Mouse (Mus musculus) hematopoietic stem cell, adult 5-6 weeks (primary cell): ENCODE measurements at regions not wholly inside any gene's neighbourhood (a gene's known extent, or its start where the extent isn't known, plus 50 kb on each side); places are given as distances from the start of the nearest gene placed in this dataset.

ENCODE experiments used
- ATAC-seq, 2 experiments: fragments of 125-278 bp in 1 of 2; replicated peaks in 1 of 2; 2 replicates each; pipeline ENCODE4 v1.8.0; 2016 to 2017; ENCODE audit warnings: inconsistent platforms in 2 of 2, mild to moderate bottlenecking in 2 of 2, moderate number of reproducible peaks in 2 of 2, low read depth in 1 of 2, moderate TSS enrichment in 1 of 2; ENCODE audit not compliant: low FRiP score in 2 of 2, poor library complexity in 2 of 2, severe bottlenecking in 2 of 2, insufficient read depth in 1 of 2, low TSS enrichment in 1 of 2

- ATAC-seq, result no peak
Measured at GRCm38 (mm10) chr10:9498550-9498949, 176.5 kb downstream of the Samd5 start.

DNA sequence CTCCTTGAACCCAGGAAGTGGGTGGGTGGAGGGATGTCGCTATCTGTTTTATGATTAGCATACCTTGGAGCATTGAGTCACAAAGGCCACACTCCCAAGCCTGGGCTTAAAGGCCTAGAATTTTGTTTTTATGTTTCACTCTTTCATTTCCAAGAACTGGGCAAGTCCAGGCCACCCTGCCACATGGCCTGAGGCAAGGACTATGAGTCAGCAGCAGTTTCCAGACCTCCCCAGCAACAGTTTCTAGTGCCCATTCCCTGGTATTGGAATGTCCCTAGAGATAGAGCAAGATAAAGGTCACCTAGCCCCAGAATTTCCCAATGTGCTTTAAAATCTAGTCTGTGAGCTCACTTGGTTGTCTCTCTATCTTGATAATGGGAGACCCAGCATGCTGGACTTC, 178.0 kb downstream of the Samd5 start:
- no peak for ATAC-seq

DNA sequence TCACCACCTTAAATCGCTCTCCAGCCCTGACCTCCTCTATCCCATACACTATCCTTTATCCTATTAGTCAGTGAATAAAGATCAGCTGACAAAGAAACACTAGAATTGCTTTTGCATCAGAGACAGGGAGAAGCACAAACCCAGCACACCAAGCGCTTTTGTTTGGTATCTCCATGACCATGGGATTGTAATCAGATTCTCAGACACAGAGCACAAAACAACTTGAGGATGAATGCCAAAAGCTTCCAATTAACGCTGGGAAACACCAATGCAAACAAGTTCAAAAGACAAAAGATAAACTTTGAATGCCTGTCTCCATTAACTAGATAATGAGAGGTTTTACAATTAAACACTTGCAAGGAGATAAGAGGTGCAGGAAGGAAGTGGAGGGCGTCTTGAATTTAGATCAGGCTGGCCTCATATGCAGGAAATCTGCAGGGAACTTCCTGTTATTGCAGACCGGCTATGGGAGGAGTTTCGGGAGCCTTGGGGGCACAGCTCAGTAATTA, 179.8 kb downstream of the Samd5 start:
- ATAC-seq, result no peak

- no peak for ATAC-seq
Measured at GRCm38 (mm10) chr10:9490416-9490815, 184.6 kb downstream of the Samd5 start.

GRCm38 (mm10) chr10:9462361-9462760, 212.6 kb downstream of the Samd5 start:
- no peak for ATAC-seq

DNA sequence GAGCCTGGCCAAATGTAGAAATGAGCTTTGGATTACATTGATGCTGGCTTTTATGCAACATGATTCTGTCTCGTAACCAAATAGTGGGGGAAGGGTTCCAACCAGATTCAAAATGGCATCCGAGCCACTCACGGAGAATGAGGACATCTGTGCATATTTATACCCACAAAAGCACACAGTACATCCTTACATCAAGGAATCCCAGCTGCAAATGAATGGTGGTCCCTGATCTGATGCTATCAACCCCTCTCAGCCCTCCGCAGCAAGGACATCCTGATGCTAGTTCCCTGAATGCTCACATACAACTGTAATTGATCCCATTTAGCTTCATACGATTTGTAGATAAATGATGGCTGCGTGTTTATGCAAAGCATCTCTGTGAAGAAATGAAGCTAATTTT, 215.9 kb downstream of the Samd5 start:
- no peak for ATAC-seq

DNA sequence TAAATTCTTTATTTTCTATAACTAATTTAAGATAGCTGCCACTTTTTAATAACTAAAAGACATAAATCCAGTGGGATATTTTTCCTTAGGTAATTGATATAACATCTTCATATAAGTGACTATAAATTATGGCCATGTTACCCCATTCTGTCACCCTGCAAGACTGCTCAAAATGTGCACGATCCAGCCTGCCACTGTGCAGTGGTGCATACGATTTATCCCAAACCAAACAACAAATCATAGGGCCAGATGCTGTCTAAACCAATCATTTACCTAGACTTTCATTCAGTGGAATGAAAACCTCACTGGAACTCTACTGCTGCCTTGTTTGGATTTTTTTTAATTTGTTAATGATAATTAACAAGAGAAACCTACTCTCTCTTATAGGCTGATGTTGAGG, 216.5 kb downstream of the Samd5 start:
- ATAC-seq, result no peak

GRCm38 (mm10) chr10:9457222-9457621, 217.8 kb downstream of the Samd5 start:
- ATAC-seq, result no peak

DNA sequence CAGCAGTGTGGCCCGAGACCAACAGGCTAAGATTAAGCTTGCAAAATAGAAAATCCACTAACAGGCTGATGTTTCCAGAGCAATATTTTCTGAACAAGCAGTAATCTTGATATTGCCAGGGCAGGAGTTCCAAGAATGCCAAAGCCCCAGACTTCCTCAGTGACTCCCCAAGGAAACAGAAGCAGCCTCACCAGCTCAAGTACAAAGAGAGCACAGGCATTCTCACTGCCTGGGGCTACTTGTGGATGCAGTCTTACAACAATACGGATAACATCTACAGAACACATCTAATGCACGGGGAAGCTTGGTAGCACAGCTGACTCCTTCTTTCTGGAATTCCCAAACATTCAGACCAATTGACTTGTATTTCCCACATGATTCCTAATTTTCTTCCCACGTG, 235.9 kb downstream of the Samd5 start:
- ATAC-seq, result no peak

- ATAC-seq, result no peak
Measured at GRCm38 (mm10) chr10:9438366-9438765, 236.6 kb downstream of the Samd5 start.

DNA sequence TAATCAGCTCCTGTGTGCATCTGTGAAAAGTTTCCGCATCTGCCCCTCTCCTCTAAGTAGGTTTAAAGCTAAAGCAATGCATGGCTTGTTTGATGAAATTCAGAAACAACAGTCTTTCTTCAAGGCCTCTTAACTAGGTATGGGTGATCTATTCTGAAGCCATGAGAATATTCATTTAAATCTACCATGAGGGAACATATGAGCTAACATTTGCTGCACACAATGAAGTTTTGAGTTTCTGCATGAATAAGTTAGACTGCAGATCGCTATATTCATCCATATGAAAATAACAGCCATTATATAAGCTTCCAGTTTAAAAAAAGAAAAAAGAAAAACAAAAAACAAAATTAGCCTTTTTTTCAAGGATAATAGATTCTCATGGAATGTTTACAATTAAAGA, 245.9 kb downstream of the Samd5 start:
- no peak for ATAC-seq

GRCm38 (mm10) chr10:9420741-9421140, 254.3 kb downstream of the Samd5 start:
- ATAC-seq, result no peak

DNA sequence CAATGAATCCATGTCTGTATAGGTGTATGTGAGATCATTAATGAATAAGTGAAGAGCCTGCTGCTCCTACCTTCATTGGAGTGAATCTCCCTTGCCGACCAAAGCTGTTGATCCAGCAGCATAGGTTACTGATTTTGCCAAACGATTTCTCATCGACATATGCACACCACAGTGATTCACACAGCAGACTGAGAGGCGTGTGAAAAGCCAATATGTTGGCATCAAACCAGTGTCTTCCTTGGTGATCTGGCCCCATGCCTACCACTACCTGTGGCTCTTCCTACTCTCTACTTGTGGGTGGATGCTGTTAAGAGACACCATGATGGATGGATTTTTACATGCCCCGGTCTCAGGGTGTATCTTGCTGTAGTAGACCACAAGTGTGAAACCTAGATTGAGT, 258.3 kb downstream of the Samd5 start:
- no peak for ATAC-seq

DNA sequence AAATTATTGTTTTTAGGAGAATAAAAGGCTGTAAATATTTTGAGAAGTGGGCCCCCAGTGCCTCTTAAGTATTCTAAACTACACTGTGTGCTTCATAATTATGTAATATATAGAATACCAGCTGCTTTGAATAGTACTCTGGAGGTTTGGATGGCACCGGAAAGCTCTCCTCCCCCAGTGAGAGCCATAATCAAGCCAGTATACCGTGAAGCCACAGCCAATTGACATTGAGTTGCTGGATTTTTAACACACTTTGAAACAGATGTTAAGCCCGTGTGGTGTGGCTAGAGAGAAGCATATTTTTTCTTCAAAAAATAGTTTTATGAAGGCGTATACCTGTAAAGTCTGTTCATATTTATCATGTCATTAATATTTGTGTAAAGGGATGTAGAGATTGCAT, 268.9 kb downstream of the Samd5 start:
- ATAC-seq, result no peak

GRCm38 (mm10) chr10:9405417-9405816, 269.6 kb downstream of the Samd5 start:
- ATAC-seq, result no peak

- no peak for ATAC-seq
Measured at GRCm38 (mm10) chr10:9404963-9405362, 270.0 kb downstream of the Samd5 start.

- no peak for ATAC-seq
Measured at GRCm38 (mm10) chr10:9400911-9401617, 273.9 kb downstream of the Samd5 start.

DNA sequence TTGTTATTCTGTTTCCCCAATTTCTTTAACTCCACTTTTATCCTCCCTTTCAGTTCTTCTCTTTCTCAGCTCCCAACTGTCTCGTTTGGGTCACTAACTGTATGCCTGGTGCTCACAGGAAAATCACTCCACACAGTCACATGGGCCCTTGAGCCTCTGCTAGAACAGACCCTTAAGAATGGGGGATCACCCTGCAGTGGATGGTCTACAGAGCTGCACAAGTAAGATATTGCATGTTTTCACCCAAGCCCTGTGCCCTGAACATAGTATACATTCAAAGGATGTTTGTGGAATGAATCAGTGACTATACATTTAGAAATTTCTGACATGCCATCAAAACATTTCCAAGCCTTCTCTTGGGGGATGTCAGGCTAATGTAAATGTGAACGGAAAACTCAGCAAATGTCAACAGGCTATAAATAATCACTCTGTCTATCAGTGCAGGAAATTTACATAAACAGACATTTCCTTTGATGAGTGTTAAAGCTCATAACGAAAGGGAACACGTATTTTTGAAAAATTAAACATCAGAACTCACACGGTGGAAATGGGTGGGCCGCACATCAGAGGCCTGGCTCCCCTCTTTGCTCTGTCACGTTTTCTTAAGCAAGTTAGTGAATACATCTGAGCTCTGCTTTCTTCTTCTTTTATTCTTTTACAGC, 297.4 kb downstream of the Samd5 start:
- no peak for ATAC-seq

DNA sequence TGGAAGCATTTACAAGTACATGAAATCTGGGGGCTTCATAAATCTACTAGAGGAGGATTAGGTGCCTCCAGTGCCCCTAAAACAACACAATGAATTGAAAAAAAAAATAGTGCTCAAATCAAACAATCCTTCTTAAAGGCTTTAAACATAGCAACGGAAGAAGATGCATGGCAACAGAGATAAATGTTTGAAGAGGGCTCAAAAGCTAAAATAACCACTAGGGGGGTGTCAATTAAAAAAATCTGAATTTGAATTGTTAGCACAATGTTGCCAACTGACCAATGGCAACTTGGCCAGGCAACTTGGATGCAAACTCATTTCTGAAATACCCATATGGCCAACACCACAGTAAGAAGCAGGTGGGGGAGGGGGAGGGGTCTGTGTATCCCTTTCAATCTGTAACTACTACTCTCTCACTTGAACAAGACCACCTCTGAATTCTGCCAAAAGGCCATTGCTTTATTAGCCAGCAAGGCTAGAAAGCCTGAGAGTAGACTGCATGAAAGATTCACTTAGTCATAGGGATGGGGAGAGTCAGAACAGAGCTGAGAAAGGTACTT, 312.6 kb downstream of the Samd5 start:
- no peak for ATAC-seq
